Comparison of ENCODE assay signal across 8 mouse cellular contexts in the genomic region with DNA sequence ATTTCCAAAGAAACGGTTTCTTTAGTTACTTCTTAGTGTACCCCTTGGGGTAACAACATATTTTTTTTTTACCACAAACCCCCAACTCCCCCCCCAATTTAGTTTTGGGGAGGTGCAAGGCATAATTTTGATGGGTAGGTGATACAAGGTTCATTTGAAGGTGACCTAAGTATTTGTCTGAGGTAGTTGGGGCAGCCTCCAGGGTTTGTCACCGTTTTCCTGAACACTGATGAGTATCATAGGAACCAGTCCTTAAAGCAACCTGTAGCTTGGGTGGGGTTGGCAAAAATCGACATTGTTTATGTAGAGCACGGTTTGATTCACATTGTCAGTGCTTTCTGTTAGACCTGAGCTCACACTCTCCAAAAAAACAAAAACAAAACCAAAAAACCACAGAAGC. TPM values are rescaled to one million over a fixed set of nuclear protein-coding genes. Genes with fewer than 3 reads are reported as not detected.
DNase-seq lines count a peak whose midpoint lies in the region; ATAC-seq lines count a peak whose summit lies in the region.

No protein-coding gene starts in this region.

- intact Hi-C loops in heart, postnatal 10 days (cut with DNase I): loop anchor here (2.0 kb wide), 3 partner anchors 33 to 79 kb away; no protein-coding TSS in a partner anchor

- H3K4me2 ChIP-seq in heart, embryonic 12.5 days: peak overlapping the region; percentile 72

- WGBS in heart, embryonic 12.5 days: 63% methylated on average over 4 of the region's 4 CpGs
- 75% methylated on average over 4 of the region's 4 CpGs for WGBS in hindbrain, embryonic 10.5 days
- 68% methylated on average over 4 of the region's 4 CpGs for WGBS in macrophage (ENCODE audit: missing documents)

- peak overlapping the region; percentile 94 for H3K4me3 ChIP-seq in heart, embryonic 12.5 days
- H3K4me3 ChIP-seq in hindbrain, embryonic 10.5 days: peak overlapping the region; percentile 87
- H3K4me3 ChIP-seq in macrophage (ENCODE audit: inconsistent target): peak overlapping the region; percentile 66

- no peak overlapping the region for H3K27ac ChIP-seq in heart, embryonic 12.5 days (ENCODE audit: poor library complexity, severe bottlenecking)
- H3K27ac ChIP-seq in hindbrain, embryonic 10.5 days: peak overlapping the region; percentile 95; the same call in 1 of the 2 replicates
- H3K27ac ChIP-seq in macrophage: no peak overlapping the region; the same call in 1 of the 2 replicates

- H3K79me2 ChIP-seq in macrophage (ENCODE audit: inconsistent target): peaks cover 55% of the 10 kb centered on the region

- no peak for DNase-seq in heart, postnatal 10 days
- peak; percentile 20 for DNase-seq in CD4-positive helper T cell, adult 2 months (ENCODE audit: low read depth, low spot score)
- DNase-seq in hindbrain, embryonic 10.5 days (ENCODE audit: low spot score): no peak
- no peak for DNase-seq in adrenal gland, postnatal 36 days
- DNase-seq in spleen, adult 18-20 months: no peak

- H3K36me3 ChIP-seq in heart, embryonic 12.5 days: no peaks in the 10 kb centered on the region
- 0 out of 2 replicates have a peak, but pooled peaks cover under 1% of the 10 kb centered on the region for H3K36me3 ChIP-seq in hindbrain, embryonic 10.5 days
- no peaks in the 10 kb centered on the region for H3K36me3 ChIP-seq in macrophage (ENCODE audit: inconsistent target)

- no peaks in the 10 kb centered on the region for H3K27me3 ChIP-seq in heart, embryonic 12.5 days (replicated peaks)
- H3K27me3 ChIP-seq in hindbrain, embryonic 10.5 days (ENCODE audit: insufficient read depth, poor library complexity, severe bottlenecking): no peaks in the 10 kb centered on the region

- H3K9me3 ChIP-seq in heart, embryonic 12.5 days (replicated peaks): no peaks in the 10 kb centered on the region
- H3K9me3 ChIP-seq in hindbrain, embryonic 10.5 days: no peaks in the 10 kb centered on the region

- peak overlapping the region; percentile 97; the same call in 1 of the 2 replicates for H3K9ac ChIP-seq in heart, embryonic 12.5 days

- H3K4me1 ChIP-seq in heart, embryonic 12.5 days (replicated peaks): peaks cover 43% of the 10 kb centered on the region
- H3K4me1 ChIP-seq in hindbrain, embryonic 10.5 days (replicated peaks): peaks cover 19% of the 10 kb centered on the region

- no peak for ATAC-seq in heart, embryonic 12.5 days (ENCODE audit: insufficient number of reproducible peaks, low FRiP score)
- no peak for ATAC-seq in cerebellum, adult (ENCODE audit: insufficient number of reproducible peaks, low FRiP score, low TSS enrichment)

RNA-seq across cellular contexts. Expression of a gene that starts 1.6 kb away (rescaled TPM):
- polyA plus RNA-seq in heart, embryonic 12.5 days (2016; fragmentation: Nextera tagmentation; extraction: Ambion mirVana): 95.0 and 108 TPM in 2 replicates
- total RNA-seq in heart, postnatal 10 days (2021): 10 to 100 TPM; 53.7 to 56.0 TPM
- polyA plus RNA-seq in hindbrain, embryonic 10.5 days (2016; fragmentation: Nextera tagmentation; extraction: Ambion mirVana): 31.8 and 32.4 TPM in 2 replicates
- 1,000 to 10,000 TPM in 7 of 26 experiments, 100 to 1,000 TPM in 10, 10 to 100 TPM in 9; 58.6 to 2,232 (median 167) TPM for total RNA-seq in macrophage (2018; cell fraction: chromatin; rRNA removed)
- total RNA-seq in macrophage (2018; cell fraction: cytosol; rRNA removed): 100 to 1,000 TPM in 4 of 26 experiments, 10 to 100 TPM in 22; 25.1 to 328 (median 50.7) TPM
- total RNA-seq in macrophage (2018; cell fraction: nucleus; rRNA removed): 1,000 to 10,000 TPM in 1 of 26 experiments, 100 to 1,000 TPM in 22, 10 to 100 TPM in 3; 76.5 to 1,173 (median 223) TPM
- polyA plus RNA-seq in macrophage (2018): 20.8 to 69.6 TPM (median 21.5 TPM) in 3 replicates
- 100 to 1,000 TPM; 122 to 131 TPM for total RNA-seq in adrenal gland, postnatal 36 days (2021)
